Mouse (Mus musculus): ENCODE measurements around the gene Dnaaf5.

Dnaaf5 gene

DNA sequence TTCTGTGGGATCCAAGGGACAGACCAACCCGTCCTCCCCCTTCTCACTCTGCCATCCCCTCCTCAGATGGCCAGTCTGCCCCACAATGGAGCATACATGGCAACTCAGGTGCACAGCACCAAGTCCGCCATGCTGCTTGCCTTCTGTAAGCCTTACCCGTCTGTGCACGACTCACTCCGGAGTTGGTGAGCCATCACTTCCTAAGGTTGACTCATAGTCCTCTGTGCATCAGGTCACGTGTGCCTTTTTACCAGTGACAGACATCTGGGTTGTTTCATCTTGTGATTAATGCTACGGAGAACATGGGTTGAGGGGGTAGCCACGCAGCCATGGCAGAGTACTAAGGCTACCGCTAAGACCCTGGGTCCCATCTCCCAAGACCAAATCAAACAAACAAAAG, 9.4 kb upstream of the Dnaaf5 start:
- no peak for DNase-seq (ENCODE audit: low spot score in 2 of 2)

DNA sequence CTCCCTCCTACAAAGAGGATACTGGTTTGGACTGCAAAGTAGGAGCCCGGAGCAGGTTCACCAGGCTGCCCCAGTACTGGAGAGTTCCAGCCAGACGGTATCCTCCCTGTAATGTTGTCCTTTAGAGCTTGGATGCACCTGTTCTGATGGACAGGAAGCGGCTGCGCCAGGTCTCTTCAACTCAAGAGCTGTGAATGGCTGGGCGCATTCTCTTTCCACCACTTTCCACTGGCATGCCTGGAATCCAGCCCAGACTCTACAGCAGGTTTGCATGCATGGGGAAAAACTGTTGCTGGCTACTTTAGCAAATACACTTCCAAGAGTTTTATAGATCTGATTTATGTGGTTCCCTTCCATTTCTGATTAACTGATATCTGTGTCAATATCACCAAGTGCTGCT, 8.7 kb upstream of the Dnaaf5 start:
- DNase-seq (ENCODE audit: low spot score in 2 of 2) = no peak

DNA sequence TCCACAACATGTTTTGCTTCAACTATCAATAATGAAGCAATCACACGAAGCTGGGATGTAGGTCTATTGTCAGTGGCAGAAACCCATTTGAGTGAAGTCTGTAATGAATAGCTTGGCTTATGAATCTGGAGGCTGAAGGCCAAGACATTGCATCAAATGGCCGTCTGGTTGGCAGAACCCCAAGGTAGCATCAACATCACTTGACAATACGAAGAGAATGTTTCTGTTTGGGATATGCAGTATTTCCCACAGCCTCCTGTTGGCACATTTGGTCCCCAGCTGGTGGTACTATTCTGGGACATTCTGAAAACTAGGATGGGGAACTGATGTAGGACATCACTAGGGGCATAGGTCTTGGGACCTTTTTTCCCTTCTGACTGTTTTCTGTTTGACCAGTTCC, 6.1 kb upstream of the Dnaaf5 start:
- DNase-seq (ENCODE audit: low spot score in 2 of 2) = no peak

DNA sequence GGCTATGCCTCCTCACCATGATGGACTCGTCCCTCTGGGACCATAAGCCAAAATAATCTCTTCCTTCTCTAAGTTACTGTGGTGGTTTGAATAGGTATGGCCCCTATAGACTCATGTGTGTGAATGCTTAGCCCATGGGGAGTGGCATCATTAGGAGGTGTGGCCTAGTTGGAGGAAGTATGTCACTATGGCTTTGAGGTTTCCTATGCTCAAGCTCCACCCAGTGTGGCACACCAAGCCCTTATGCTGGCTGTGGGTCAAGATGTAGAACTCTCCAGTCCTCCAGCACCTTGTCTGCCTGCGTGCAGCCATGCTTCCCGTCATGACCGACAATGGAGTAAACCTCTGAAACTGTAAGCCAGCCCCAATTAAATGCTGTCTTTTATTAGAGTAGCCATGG, 4.3 kb upstream of the Dnaaf5 start:
- no peak for DNase-seq (ENCODE audit: low spot score in 2 of 2)

DNA sequence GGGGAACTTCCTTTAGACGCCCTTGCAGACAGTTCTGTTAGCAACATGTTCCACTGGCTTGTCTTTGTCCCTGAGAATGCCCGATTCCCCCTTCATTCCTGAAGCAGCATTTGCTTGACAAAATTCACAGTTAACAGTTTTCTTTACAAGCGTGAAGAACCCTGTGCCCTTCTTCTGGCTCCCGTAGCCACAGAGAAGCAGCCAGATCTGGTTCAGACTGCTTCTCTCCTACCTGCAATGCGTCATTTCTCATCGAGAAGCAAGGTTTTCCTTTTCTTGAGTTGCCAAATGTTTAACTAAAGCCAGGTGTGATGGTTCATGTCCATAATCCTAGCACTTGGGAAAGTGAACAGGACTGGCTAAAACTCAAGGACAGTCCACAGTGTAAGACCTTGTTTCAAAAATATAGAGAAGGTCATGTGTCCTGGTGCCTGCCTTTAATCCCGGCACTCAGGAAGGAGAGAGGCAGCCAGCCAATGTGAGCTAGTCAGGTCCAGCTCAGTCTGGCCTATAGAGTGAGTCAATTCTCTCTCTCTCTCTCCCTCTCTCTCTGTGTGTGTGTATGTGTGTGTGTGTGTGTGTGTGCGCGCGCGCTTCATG, 3.4 kb upstream of the Dnaaf5 start:
- DNase-seq (ENCODE audit: low spot score in 2 of 2) = no peak

DNA sequence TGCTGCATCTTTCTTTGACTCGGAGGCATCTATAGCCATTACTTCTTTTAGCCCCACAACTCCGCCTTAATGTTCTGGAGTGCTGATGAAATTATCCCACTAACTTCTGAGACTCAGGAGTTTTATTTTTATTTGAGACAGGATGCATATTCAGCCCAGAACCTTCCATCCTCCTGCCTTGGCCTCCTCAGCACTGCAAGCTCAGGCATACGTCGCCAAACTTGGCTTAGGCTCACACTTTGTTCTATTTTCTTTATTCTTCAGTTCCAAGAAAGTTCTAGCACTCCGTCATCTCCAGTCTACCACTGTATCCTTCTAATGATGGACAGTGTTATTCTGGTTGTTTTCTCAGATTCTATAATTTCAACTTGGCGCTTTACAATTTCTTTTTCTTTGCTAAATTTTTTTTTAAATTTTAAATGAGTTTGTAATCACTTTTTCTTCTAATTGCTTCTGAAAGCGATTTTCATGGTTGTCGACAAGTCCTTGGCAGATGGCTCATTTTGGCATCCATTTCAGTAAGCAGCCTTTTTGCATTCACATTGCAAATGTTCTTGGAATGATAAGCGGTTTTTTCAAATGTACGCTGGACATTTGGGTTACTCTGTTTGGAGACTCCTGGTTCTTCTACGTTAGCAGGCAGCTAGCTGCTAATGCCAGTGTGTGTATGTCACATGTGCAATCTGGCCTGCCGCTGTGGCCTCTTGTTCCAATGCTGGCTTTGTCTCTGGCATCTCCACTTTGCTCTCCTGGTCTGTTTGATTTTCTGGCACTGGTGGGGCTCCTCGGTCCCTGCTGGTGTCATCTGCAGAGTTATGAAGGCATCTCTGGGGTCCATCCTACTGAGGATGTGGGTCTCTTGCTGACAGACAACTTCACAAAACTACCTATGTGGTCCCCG, 2.6 kb upstream of the Dnaaf5 start:
- no peak for DNase-seq (ENCODE audit: low spot score in 2 of 2)

DNA sequence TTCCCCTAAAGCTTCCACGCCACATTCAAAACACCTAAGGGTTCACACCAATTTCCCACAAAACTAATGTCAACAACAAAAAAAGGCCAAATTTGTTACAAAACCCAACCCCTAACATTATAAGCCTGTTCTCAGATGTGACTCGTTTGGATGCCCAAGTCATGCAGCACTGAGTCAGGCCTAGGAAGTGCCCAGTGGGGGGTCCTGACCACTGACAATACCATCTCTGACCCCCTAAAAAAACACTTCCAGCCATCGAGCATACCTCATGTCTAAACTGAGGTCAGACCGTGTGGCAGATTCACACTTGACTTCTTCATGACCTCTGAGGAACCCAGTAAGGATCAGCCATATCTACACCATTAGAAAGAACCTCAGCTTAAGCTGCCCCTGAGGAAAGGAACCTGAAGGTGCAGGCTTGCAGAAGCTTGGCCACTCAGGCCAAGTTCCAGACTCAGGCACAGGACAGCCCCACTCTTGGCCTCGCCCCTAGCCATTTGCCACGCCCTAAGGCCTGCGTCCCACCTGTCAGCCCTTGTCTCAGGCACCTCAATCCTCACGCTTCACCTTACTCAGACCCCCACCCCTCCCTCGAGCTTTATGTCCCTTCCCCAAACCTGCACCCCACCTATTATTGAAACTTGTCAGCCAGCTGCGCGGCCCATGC, 884 bp upstream of the Dnaaf5 start:
- DNase-seq (ENCODE audit: low spot score in 2 of 2) = peak in 1 of 2 experiments; percentile 26

DNA sequence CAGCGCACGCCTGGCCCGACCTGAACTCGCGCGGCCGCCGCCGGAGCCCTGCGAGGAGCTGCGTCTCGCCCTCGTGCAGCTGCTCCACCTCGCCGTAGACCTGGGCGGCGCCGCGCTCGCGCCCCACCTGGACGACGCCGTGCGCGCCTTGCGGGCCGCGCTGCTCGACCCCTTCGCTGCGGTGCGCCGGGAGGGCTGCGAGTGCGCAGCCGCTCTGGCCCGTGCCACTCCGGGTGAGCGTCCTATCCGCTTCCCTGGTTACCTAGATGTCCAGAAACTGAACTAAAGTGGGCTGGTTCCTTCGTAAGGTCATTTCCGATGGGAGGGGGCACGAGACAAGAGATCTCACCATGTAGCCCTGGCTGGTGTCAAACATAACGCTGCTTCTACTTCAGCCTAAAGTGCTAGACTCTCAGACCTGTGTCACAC, 594 bp downstream of the Dnaaf5 start:
- DNase-seq (ENCODE audit: low spot score in 2 of 2) = no peak

DNA sequence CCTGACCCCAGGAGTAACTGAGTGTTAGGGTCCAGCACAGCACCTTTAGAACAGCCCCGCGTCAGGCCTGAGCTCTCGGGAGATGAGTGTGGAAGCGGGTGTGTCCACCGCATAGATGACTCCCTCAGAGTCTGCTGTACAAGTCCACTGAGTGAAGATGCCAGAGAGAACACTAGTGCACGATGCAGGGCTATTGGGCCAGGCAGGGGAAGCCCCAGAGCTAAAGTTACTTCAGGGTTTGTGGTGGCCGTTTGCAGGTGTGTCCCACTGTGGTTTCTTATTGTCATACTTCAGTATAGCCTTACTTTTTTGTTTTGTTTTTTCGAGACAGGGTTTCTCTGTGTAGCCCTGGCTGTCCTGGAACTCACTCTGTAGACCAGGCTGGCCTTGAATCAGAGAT, 10.9 kb downstream of the Dnaaf5 start:
- DNase-seq (ENCODE audit: low spot score in 2 of 2) = no peak

DNA sequence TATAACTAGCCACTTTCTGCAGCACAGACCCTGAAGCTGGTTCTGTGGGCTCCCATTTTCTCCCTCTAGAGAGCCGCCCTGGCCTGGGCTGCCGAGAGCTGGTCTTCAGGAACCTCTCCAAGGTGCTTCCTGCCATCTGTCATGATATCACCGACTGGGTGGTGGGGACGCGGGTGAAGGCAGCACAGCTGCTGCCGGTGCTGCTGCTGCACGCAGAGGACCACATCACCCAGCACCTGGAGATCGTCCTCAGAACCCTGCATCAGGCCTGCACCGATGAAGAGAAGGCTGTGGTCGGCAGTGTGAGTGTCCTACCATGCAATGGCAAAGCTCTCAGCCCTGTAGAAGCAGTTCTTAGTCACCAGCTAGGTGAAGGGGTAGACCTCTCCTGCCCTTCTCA, 11.6 kb downstream of the Dnaaf5 start:
- DNase-seq (ENCODE audit: low spot score in 2 of 2) = no peak

DNA sequence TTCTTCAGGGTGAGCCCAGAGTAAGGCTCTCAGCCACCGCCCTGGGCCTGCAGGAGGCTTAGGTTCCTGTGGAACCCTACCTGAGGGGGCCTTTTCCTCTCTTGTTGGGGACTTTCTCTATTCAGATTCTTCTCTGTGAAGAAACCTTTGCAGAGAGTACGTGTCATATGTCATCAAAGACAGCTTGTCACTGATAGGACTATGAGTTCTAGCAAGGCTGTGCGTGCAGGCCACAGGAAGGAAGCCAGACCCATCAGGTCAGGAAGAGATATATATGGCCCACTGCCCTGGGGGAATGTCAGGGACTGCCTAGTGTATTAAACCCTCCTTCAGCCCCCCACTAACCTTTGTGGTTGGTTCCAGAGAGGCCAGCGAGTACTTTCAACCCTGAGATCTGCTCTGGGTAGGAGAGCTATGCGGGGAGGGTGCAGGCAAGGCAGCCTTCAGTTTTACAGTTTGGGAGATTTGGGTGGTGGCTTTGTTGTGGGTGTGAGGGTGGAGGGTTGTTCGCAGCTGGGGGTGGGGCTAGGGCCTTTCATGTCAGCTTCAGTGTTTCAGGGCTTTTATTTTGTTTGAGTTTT, 16.8 kb downstream of the Dnaaf5 start:
- no peak for DNase-seq (ENCODE audit: low spot score in 2 of 2)

DNA sequence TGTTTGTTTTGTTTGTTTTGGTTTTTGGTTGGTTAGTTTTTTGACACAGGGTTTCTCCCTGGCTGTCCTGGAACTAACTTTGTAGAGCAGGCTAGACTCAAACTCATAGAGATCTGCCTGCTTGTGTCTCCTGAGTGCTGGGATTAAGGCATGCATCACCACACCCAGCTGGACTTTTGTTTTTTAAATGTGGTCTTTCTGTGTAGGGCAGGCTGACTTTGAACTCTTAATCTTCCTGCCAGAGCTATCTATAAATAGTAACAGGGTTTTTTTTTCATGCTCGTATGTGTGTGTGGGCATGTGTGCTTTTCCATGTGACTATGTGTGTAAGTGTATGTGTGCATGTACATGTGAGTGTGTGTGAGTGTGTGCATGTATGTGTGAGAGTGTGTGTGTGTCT, 17.5 kb downstream of the Dnaaf5 start:
- DNase-seq (ENCODE audit: low spot score in 2 of 2) = no peak

DNA sequence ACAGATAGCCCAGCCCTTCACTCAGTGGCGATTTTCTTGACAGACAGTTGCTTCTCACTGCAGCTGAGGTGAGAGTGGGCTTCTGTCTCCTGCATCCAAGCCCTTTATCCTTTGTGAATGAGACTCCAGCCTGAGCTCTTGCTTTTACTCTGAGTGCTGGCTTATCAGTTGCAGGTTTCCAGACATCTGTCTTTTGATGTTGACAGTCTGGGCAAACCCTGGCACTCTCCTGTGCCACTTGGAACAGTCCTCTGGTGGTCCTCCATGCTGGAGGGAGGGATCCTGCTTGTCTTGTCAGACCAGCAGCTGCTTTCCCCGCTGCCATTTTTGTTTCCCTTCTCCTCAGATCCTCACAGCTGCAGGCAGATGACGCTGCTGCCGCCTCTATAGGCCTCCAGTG, 21.9 kb downstream of the Dnaaf5 start:
- no peak for DNase-seq (ENCODE audit: low spot score in 2 of 2)

DNA sequence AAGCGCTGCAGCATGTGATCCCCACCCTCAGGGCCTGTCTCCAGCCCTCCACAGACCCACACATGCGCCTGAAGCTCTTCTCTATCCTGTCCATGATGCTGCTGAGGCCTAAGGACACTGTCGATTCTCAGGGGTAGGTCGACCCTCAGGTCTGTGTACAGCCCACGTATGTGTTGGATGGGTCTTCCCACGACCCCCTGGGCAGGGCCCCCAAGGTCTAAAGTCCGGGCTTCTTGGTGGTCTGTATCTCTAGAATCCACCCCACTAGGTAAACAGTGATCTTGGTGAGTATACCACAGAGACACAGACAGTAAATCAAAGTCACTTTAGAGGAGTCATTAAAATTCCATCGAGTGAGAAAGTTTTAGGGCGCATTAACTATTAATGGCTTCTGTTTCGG, 24.1 kb downstream of the Dnaaf5 start:
- no peak for DNase-seq (ENCODE audit: low spot score in 2 of 2)

DNA sequence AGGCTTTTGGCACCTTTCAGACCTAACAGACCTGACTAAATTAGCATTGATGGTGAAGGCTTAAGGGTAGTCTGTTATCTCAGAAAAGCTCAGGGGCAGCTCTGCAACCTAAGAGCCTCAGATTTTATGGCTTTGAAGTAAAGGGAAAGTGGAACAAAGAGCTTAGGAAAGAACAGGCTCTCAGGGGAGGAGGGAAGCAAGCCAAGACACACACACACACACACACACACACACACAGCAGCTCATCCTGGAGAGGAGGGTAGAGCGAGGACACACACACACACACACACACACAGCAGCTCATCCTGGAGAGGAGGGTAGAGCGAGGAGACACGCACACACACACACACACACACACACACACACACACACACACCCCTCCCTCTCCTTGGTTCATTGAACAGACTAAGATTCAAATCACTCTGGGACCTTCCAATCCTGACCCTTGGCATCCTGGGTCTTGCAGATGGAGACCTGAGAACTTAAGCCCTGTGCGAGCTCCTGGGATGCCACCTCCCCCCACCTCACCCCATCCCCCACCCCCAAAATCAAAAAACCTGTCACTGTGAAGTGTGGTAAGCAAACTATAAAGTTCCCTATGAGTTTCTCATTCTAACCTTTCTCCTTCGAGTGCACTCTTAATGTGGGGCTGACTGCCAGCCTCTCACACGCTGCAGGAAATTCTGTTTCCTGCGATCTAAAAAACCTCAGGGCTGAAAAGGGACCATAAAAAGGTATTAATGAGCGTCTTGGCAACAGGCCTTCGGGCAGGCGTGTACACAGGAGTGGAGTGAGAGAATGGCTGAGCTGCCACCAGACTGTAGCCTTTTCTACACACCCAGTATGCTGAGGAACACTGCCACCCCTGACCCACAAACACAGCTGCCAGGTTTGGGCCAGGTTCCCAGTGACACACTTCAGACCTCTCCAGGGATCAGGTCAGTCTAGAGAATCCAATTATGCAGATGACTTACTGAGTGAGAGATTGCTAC, 24.8 kb downstream of the Dnaaf5 start:
- DNase-seq (ENCODE audit: low spot score in 2 of 2) = no peak

DNA sequence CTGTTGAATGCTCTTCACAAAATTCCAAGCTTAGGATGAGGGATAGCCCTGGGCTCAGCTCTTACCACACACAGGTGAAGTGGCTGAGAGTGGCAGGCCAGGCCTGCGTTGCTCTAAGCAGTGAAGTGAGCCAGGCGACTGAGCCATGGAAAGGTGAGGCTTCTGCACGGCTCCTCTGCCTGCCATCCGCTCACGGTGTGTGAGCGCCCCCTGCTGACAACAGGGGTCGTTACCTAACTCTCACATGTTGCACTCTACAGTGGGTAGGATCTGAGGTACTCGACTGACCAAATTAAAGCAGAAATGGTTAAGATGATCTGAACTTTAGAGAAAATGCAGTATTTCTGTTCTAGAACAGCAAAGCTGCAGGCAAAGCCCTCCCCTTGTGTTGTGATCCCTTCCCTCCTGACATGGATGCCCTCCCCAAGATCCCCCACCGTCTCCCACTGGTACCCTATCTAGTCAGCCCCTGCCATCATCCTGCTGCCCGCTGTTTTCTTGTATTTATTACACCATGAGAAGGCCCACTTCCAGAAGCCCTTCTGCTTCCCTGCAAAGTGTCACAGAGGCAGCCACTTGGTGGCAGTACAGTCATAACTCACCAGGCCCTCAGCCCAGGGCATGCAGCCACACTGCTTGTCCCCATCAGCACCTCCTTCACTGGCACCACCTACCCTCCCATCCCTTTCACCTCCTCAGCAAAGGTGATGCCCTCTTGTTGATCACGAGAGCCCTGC, 29.0 kb downstream of the Dnaaf5 start:
- DNase-seq (ENCODE audit: low spot score in 2 of 2) = peak; percentile 25 to 75

DNA sequence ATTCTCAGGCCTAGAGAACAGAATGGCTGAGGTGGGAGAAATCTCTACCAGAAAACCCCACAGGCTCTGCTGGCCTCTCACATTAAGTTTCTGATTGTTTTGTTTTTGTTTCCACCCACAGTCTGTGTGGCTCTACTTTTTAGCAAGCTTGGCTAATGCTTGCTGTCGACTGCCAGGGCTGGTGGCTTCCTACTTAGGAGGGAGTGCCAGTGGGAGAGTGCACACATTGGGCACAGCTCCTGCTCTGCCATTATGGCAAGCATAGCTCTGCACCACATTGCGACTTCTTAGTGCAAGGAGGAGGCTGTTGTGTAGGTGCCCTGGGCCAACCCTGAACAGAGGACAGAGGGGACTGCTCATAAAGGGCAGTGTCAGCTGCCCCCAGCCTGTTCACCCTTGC, 33.1 kb downstream of the Dnaaf5 start:
- no peak for DNase-seq (ENCODE audit: low spot score in 2 of 2)

DNA sequence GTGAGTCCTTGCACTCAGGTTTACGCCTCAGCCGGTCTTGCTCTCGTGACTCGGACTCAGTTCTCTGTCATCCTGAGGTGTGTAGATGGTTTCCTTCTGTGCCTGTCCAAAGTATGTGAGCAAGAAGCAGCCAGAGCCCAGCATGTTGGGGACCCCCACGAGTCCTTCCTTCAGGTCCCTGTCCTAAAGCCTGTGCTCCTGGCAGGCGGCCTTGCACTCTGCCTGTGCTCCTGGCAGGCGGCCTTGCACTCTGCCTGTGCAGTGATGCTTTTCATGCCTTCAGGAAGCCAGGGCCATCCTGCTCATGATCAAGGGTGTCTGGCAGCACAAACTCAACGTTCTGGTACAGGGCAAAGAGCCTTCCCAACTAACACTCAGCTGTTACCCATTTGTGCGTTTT, 33.6 kb downstream of the Dnaaf5 start:
- DNase-seq (ENCODE audit: low spot score in 2 of 2) = no peak

DNA sequence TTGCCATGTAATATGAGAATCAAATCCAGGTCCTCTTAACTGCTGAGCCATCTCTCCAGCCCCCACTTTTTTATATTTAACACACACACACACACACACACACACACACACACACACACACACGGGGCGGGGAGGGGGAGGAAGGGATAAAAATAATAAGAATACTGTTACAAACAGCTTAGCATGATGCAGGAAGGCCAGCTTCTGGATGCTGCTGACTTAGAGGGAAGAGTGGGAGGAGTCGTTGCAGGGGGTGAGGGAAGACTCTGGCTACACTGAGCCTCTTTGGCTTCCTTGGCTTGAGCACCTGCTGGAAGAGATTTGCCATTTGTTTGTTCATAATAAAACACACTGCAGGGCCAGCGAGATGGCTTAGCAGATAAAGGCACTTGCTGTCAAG, 34.9 kb downstream of the Dnaaf5 start:
- no peak for DNase-seq (ENCODE audit: low spot score in 2 of 2)

DNA sequence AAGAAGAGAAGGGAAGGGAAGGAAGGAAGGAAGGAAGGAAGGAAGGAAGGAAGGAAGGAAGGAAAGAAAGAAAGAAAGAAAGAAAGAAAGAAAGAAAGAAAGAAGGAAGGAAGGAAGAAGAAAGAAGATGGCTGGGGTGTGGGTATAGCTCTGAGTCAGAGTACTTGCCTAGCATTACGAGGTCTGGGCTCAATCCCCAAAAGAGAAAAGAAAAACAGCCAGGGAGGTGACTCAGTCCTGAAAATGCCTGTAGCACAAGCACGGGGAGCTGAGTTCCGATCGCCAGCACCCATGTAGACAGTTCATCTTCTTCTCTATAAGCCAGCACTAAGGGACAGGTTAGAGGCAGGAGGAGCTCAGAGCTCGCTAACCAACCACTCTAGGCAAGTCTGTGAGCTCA, 39.7 kb downstream of the Dnaaf5 start:
- DNase-seq (ENCODE audit: low spot score in 2 of 2) = no peak

DNA sequence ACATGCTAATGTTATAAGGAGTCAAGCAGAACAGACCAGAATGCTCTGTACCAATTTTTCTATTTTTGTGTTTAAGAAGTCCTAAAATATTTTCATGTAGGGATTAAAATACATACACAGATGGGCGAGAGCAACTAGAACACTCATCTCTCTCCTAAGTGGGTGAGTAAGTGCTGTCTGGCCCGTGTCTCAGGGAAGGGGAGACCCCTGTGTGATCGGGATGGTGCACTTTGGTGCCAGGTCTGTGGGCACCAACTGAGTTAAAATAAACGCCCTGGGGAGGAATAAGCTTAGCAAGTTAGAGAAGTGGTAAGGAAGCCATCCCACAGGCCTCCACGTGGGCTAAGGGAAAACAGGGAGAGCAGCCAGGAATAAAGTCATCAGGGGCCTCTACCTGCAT, 40.9 kb downstream of the Dnaaf5 start:
- no peak for DNase-seq (ENCODE audit: low spot score in 2 of 2)

Data from frontal cortex, postnatal 14 days (tissue).